Mouse (Mus musculus): Measurements from ENCODE around the gene Col28a1. TPM values are rescaled to one million over a fixed set of nuclear protein-coding genes. Genes with fewer than 3 reads are reported as not detected.

Gene Col28a1
- 1 to 10 TPM; 4.0 to 5.1 TPM for total RNA-seq (2021)
- long read RNA-seq, experiment 1: 0 reads
- long read RNA-seq, experiment 2: 0 reads

DNA sequence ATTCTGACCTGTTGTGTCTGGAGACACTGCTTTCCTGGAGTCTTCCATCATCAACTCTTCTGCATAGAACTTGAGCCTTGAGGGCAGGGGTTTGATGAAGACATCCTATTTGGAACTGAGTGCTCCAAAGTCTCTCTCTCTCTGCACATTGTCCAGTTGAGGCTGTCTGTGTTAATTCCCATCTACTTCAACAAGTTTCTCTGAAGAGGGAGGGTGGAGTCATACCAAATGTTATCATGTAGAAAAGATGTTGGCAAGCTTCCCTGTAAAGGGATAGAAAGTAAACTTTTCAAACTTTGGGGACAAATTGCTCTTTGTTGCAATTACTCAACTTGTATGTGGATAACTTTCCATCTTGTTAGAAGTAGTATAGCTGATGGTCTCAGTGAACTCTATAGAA, at the start of gene Col28a1:
Gene Col28a1 (minus strand): TSS at position 101 of the 400 bp plus-strand sequence.
- DNase-seq (ENCODE audit: low spot score in 2 of 2): no peak

DNA sequence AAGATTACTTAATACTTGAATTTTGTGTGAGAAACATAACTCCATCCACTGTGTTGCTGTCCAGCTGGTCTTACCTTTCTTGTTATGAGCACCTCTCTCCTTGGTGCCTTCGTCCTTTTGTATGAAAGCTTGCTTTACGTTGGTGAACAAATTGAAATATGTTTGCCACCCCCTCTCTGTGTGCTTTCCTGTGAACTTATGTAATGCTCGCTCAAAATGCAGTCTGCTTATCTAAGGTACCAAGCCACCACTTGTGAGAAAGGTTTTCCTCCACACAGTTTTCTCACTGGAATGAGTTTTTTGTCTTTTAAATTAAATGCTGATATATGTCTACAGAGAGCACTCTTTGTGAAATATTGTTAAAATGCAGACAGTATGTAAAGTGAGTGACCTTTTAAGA, 36.2 kb upstream of the Col28a1 start:
- no peak for DNase-seq (ENCODE audit: low spot score in 2 of 2)

DNA sequence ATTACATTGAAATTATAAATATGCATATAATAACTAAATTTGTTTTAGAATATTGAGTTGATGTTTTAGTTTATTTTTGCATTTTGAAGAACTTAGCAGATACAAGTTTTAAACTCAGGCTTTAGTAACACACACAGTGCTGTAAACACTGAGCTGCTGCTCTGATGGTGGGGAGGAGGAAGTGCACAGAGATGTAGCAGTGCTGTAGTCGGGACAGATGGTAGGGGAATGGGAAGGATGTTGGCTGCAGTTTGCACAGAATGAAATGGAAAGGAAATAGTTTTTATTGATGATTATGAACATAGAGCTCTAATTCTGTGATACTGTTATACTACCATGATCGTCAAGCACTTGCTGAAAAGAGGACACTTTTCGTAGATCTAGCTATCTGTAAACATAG, 34.6 kb upstream of the Col28a1 start:
- no peak for DNase-seq (ENCODE audit: low spot score in 2 of 2)

DNA sequence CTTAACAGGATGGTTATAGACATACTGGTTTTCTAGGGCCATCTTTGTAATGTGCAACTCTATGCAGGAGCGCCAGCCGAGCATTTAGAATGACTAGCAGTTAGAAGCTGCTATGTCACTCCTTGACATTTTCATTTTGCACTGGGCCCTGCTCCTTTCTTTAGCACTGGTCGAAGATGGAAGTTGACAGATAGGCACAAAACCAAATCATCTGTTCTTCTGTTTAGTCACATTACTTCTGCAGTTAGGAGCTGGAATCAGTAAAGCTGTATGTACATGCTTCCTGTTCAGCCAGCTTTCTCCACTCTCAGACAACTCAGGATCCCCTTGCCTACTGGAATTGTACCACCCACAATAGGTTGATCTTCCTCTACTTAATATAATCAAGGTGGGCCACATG, 18.2 kb upstream of the Col28a1 start:
- no peak for DNase-seq (ENCODE audit: low spot score in 2 of 2)

DNA sequence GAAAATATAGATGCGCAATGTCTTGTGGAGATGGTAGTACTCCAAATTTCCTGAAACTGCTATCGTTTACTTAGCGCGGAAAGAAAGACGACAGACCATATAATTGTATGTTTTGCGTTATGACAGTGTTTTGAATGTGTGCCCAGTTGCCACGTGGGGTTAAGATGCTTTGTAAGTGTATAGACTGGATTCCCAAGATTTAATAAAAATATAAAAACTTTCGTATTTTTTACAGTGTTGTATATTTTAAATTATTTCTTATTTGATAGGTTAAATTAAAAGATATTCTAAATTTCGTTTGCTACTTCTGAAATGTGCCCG, 17.4 kb upstream of the Col28a1 start:
- DNase-seq (ENCODE audit: low spot score in 2 of 2): no peak

DNA sequence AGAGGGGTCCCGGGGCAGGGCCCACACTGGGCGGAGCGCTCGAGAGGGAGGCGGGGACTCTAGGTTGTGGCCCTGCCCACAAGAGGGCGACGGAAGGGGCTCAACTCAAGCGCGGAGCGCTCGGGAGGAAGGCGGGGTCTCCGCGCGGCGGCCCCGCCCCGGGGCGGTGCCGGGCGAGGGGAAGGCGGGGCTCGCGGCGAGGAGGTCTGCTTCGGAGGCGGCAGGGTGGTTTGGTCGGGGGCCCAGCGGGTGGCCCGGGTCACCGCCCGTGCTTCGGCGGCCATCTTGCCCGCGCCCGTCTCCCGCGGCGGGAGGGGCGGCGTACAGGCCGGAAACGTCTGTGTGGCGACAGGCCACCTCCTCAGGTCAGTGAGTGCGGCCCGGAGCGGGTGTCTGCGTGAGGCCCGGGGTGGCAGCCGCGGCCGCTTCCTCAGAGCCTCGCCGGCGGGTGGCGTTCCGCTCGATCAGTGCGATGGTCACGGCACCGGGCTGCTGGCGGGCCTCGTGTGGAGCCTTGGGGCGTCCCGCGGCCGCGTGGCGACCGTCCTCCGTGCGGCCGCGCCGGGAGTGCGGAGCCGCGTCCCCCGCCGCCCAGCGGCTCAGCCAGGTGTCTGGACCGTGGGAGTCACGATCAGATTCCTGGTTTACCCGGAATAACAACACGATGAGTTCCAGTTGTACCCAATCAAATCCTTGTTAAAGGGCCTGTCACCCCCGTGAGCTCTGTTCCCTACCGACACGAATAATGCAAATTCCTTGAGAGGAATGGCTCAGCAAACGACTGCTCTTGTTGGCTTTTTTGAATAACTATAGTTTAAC, 16.8 kb upstream of the Col28a1 start, which contains the start of gene Mios:
Gene Mios (plus strand): TSS at position 176 of the 819 bp plus-strand sequence.
- DNase-seq (ENCODE audit: low spot score in 2 of 2): peak; percentile 70 to 80

DNA sequence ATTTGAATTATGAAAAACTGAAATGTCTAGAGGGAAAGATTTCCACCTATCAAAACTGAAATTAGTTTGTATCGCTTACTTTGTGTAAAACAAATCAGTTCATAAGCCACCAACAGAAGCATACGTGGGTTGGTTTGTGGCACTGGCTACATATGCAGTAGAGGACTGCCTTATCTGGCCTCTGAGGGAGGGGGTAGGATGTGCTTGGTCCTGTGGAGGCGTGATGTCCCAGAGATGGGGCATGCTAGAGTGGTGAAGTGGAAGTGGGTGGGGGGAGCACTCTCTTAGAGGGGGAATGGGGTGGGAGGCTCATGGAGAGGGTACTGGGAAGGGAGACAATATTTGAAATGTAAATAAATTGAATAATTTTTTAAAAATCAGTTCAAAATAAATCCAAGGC, 2.5 kb downstream of the Col28a1 start:
- no peak for DNase-seq (ENCODE audit: low spot score in 2 of 2)

DNA sequence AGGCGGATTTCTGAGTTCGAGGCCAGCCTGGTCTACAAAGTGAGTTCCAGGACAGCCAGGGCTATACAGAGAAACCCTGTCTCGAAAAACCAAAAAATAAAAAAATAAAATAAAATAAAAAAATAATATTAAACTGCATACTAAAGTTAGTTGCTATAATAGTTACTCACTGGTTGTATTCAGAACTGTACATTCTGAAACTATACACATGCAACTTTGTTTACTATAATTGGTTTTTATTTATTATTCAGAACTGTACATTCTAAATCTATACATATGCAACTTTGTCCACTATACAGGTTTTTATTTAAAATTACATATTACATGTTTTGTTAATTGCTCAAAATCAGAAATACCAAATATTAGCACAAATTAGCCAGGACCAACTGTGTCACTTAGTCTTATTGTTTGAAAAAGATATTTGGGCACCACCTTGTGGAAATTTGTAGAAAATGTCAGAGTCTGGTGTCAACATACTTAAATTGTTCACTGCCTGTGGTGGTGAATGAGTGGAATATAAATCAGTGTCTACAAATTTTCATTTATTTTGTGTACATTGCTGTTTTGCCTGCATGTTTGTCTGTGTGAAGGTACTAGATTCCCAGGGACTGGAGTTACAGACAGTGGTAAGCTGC, 3.7 kb downstream of the Col28a1 start:
- no peak for DNase-seq (ENCODE audit: low spot score in 2 of 2)

DNA sequence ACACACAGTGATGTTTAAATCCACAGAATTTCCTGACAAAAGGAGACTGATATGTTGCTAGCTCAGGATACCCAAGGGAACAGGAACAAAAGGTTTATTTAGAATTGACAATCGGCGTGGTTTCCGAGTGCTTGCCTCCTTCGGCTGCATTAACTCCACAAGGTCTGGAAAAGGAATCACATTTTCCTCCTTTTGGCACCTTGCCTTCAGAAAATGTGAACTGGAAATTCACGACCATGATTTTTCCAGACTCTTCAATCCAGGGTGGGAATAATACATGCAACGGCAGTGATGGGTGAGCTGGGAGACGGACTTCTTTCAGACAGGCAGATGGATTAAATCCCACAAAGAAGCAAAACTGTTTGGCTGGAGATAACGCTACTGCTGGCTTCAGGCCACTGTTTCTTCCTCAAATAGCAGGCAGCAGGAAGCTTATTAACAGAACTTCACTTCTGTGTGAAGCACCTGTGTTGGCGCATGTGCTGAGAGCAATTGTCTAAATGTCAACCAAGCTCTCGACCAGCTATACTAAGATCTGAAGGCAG, 13.9 kb downstream of the Col28a1 start:
- DNase-seq (ENCODE audit: low spot score in 2 of 2): no peak

DNA sequence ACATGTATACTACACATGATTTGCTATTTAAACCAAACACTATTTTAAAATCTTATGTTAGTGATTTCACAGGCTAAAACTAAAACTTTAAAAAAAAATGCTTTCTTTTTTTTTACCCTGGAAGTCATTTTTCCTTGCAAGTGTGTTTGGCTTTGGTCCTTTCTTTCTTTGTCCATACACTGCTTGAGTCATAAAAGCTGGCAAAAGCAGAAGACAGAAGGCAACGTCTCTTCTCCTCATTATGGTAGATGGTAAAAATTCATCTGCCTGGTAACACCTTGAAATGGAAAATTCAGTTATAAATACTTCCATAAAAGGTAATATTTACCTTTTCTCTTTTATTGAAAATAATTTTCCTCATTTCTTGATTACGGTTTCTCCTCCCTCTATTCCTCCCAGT, 16.3 kb downstream of the Col28a1 start:
- DNase-seq (ENCODE audit: low spot score in 2 of 2): no peak

DNA sequence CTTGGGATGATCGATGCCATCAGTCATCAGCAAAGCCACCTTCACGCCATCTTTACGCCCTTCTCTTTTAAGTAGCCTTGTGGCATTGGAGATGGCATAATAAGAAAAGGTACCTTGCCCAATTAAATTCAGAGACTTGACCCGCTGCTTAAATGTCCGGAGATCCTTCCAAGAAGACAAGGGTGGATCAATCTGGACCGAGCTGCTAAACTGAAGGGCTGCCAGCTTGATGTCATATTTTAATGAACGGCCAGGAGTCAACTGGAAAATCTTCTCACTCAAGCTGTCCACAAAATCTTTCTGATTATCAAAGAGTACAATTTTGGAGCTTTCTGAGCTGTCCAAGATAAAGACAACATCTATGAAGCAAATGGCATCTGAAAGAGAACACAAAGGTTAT, 17.1 kb downstream of the Col28a1 start:
- no peak for DNase-seq (ENCODE audit: low spot score in 2 of 2)

DNA sequence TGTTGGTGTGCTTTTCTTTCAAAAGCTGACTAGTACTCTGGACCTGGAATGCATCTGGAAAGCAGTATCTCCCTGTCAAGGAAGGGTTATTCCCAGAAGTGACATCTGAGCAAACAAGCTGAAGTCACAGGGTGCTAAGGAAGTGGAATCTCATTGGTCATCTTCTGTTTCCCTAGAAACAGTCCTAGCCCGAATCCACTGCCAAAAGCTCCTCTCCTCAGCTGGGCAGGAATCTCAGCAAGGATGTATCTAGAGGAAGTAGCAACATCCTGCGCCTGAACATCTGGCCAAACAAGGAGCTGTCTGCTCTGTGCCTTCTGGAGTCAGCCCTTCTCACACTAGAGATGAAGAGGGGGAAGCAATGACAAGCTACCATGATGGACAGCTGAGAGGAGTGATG, 18.4 kb downstream of the Col28a1 start:
- no peak for DNase-seq (ENCODE audit: low spot score in 2 of 2)

DNA sequence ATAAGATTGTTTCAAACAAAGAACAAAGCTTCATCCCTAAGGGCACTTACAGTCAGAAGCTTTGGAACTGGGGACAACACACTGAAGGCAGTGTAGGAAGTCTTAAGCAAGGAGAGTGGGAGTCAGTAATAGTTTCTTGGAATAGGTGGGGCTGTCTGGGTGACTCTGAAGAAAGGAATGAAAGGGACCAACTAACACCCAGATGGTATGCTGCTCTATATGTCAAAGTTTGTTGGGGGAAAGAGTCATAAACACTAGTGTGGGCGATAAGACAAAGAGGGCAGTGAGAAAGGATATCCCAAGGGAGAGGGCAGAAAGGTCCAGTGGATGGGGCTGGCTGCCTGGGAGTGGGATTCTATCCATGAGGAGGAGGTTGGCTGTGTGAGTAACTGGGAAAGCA, 20.3 kb downstream of the Col28a1 start:
- DNase-seq (ENCODE audit: low spot score in 2 of 2): no peak

DNA sequence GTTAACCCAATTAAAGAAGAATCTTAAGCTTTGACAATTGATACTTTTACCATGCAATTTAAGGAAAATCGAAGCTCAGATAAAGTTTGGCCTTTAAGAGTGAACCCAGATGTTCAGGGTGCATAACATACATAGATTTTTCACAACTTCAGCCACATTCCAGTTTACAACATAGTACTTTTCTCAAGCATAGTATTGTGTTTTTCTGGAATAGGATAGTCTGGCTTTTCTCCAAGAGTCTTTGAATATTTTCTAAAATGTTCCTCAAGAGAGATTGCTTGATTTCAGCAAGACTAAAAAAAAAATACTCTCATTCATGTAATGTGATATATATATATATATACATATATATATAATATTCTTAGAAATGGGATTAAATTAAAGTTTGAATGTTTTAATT, 27.7 kb downstream of the Col28a1 start:
- no peak for DNase-seq (ENCODE audit: low spot score in 2 of 2)

DNA sequence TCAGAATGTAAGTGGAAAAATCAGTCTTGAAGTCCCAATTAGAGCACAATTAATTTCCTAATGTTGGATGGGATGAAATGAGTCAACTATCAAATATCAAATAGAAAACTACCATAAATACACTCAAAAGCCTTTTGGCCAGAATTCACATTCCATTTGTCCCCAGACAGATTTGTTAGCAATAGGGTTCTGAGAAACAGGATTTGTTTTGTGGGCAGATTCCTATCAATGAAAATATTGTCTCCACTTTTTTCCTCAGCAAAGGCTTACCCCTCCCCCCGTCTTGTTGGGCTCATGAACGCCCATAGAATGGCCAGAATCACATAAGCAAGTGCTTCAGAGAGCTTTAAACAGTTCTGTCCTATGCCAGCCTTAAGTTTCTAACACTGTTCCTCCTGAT, 32.4 kb downstream of the Col28a1 start:
- no peak for DNase-seq (ENCODE audit: low spot score in 2 of 2)

DNA sequence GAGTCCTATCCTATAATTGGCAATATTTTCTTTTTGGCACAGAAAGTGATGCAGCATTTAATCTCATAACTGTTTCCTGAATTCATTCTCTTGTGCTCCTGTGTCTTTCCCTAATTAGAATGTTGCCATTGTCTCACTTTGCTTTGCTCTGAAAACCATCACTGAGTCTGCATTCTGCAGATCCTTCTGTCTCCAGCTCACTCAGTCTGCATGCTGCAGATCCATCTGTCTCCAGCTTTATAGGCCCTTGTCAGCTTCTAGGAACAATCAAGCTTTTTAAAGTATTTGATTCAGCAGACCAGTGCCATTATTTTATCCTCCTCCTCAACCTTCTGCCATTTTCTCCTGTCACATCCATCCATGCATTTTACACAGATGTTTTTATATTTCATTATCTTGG, 35.3 kb downstream of the Col28a1 start:
- no peak for DNase-seq (ENCODE audit: low spot score in 2 of 2)

DNA sequence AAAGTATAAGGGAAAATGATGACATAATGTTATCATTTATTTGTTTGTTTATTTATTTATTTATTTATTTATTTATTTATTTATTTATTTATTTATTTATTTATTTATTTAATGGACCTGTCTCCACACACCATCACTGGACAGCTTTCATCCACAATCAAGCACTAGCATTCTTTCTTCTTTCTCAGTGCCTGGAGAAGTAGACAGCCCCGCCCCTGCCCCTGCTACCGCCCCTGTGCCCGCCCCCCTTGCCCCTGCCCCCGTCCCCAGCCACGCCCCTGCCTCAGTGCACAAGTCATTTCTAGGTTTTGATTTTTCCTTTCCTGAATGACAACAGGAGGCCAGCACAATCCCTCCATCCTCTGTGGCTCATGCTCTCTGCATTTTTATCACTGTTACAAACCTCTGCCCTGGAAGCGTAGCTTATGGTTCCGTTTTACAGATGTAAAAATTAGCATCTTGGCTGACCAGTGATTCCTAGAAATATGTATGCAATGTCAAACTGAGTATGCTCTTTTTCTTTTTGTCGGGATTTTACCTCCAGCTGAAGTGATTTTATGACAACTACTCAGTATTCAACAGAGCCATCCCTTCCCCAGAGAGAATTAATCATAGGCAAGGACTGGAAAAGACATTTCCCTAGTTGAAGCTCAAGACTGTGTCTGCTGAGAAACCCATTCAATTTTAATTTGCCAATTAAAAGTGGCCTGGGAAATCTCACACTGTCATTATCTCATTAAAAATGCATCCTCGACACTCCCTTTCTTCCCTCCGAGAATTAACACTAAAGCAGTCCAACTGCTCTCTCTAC, 39.7 kb downstream of the Col28a1 start:
- no peak for DNase-seq (ENCODE audit: low spot score in 2 of 2)

DNA sequence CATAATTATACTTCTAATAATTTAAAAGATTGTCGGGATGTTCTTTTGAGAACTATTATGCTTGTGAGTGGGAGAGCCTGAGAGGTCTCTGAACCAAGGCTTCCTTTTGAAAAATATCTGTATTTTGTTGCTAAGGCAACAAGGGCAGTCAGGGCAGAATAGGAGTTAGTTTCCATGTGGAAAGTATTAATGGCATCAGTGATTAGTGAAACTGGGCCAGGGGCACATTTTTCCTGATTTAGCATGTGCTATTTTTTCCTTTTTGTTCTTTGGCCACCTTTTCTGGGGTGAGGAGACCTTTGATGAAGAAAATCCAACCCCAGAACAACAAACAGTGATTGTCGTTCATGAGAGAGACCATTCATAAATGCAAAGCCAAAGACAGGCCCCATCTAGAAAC, 43.5 kb downstream of the Col28a1 start:
- DNase-seq (ENCODE audit: low spot score in 2 of 2): no peak

DNA sequence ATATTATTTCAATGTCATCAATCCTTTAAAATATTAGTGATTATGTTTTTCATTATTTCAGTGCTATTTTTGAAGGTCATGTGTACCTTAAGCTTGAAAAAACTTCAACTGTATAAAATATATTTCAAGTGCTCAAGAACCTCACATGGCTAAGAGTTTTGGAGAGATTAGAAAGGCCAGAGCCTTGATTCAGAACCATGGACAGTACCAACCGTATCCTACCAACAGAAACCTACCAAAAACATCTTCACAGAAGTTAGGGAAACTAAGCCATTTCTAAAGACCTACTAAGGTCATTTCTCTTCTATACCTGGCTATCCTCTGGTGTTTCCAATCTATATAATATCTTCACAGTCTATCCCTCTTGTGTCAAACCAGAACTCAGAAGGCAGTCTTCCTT, 50.5 kb downstream of the Col28a1 start:
- no peak for DNase-seq (ENCODE audit: low spot score in 2 of 2)

DNA sequence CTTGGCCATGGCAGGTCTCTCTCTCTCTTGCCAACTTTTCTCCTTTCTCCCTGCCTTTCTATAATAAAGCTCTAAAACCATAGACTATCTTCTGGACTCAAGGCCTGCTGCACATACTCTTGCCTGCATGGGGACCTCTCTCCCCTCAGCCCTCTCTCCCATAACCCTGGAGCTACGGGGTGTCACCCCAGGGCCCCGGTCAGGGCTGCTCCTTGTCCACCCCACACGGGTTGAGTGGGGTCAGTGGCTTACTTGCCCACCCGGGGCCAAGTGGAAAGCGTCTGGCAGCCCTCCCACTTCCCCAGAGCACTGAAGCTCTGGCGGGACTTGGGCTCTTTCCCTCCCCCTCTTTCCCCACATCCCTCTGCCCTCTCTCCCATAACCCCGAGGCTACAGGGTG, 62.3 kb downstream of the Col28a1 start:
- no peak for DNase-seq (ENCODE audit: low spot score in 2 of 2)

DNA sequence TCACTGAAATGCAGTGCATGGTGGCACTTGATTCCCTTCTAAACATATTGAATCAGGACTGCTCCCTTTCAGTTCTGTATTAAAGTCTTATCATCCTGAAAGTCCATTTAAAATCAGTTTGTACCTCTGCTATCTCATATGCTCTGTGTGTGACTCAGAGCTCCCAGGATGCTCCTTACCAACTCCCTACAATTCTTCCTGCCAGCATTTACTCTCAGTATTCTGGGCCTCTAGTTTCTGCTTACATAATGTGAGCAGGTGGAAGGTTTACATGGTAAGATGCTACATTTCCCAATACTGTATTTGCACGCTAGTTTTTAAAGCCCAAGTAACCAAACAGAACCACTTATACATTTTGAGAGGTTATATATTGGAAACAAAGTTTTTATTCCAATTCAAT, 64.3 kb downstream of the Col28a1 start:
- DNase-seq (ENCODE audit: low spot score in 2 of 2): no peak

DNA sequence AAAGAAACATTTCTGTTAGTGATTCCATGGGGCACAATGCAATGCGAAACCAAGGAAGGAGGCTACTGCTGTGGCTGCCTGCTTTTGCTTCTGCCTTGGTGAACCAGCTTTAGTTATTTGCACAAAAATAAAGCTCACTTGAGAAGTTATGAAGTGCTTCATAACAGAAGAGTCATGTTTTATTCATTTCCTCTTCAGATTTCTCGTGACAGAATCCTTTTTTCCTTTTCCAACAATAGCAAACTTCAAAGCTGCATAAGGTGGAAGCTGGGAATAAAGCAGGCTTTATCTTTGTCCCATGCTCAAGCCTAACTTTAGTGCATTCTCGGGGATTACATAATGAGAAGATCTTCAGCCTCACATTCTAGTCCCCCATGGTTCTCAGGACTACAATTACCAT, 65.9 kb downstream of the Col28a1 start:
- no peak for DNase-seq (ENCODE audit: low spot score in 2 of 2)
